Mouse (Mus musculus) cortical plate, adult 2 months (tissue): Measurements from ENCODE around the gene Smpdl3b. TPM values are rescaled to one million over a fixed set of nuclear protein-coding genes. Genes with fewer than 3 reads are reported as not detected.

Source experiments
- H3K27ac ChIP-seq: fragments of 200-500 bp; 2 replicates; pipeline ENCODE4 v1.5.1; 2012; ENCODE audit warnings: low read length, control low read depth, inconsistent platforms; ENCODE audit not compliant: insufficient read depth
- H3K4me1 ChIP-seq: fragments of 200-500 bp; 2 replicates; pipeline ENCODE4 v1.6.1; 2011; ENCODE audit warnings: low read length; ENCODE audit not compliant: control insufficient read depth, insufficient read depth
- H3K4me3 ChIP-seq: fragments of 200-500 bp; 2 replicates; pipeline ENCODE4 v1.5.1; 2011; ENCODE audit warnings: mild to moderate bottlenecking, low read length, control low read depth; ENCODE audit not compliant: insufficient read depth
- CTCF ChIP-seq: fragments of 200-500 bp; IDR thresholded peaks from 2 replicates; pipeline ENCODE4 v1.5.1; 2011; ENCODE audit warnings: mild to moderate bottlenecking, control low read depth, low read length; ENCODE audit not compliant: insufficient read depth; ENCODE audit errors: extremely low read depth
- POLR2A ChIP-seq: fragments of 200-500 bp; IDR thresholded peaks from 2 replicates; pipeline ENCODE4 v1.6.1; 2011; ENCODE audit warnings: mild to moderate bottlenecking, low read length, control low read depth; ENCODE audit not compliant: insufficient read depth; ENCODE audit errors: extremely low read depth
- polyA plus RNA-seq: library from polyadenylated mRNA; depleted of rRNA; stranded (reverse); fragments of >200 nt; gene quantifications from 2 replicates; pipeline ENCODE4 v1.2.3, GENCODE M21; 2012

The Smpdl3b gene
- polyA plus RNA-seq, 1 experiment, result 3.0 TPM

DNA sequence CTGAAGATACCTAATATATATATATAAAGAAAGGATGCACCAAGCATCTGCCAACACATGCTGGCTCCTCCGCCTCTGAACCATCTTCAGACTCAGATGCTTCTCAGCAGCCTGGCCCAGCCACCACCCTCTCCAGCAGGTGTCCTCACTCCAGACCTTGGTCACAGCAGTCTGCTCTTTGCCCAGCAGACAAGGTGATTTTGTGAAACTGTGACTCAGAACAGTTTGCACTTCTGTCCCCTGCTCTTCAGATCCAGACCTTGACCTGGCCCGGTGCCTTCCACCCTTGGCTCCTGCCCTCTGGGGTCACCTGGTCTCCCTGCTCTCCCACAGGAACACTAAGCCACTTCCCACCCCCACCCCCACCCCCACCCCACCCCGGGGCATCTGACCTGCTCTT, 21.2 kb downstream of the Smpdl3b start:
- no peak overlapping the region for H3K4me3 ChIP-seq
- TF ChIP-seq CTCF, result no peak
- TF ChIP-seq POLR2A, result no peak
- no peak overlapping the region for H3K27ac ChIP-seq
- H3K4me1 ChIP-seq, result no peaks in the 10 kb centered on the region

DNA sequence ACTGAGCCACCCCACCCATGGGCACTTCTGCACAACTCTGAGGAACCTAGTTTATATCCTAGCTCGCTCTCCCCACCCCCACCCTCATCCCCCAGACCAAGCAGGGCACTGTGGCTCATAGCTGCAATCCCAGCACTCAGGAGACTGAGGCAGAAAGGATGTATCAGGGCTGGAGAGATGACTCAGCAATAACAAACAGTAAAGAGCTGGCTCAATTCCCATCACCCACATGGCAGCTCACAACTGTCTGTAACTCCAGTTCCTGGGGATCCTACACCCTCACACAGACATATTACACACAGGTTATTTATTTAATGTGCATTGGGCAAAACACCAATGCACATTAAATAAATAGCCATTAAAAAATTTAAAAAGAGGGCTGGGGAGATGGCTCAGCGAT, 21.7 kb downstream of the Smpdl3b start:
- Histone ChIP-seq H3K27ac (no peak overlapping the region), H3K4me1 (no peaks in the 10 kb centered on the region), H3K4me3 (no peak overlapping the region)
- TF ChIP-seq POLR2A (no peak), CTCF (no peak)

DNA sequence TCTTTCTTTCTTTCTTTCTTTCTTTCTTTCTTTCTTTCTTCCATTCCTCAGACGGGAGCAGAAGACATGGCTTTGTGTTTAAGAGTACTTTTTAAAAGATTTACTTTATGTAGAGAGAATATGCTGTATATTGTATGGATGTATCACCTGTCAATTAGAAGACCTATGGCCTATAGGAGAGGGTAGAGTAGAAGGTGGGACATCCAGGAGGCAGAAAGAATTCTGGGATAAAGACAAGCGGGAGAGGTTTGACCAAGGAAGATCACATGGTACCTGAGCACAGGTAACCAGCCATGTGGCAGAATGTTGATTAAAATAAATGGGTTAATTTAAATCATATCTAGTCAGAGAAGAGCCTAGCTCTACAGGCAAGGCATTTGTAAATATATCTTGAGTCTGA, 22.3 kb downstream of the Smpdl3b start:
- Histone ChIP-seq H3K4me1 (no peaks in the 10 kb centered on the region), H3K4me3 (no peak overlapping the region), H3K27ac (no peak overlapping the region)
- TF ChIP-seq CTCF (no peak), POLR2A (no peak)

GRCm38 (mm10) chr4:132733071-132733770, 23.8 kb downstream of the Smpdl3b start:
- H3K27ac ChIP-seq, result no peak overlapping the region
- no peaks in the 10 kb centered on the region for H3K4me1 ChIP-seq
- no peak for TF ChIP-seq POLR2A
- TF ChIP-seq CTCF, result no peak

DNA sequence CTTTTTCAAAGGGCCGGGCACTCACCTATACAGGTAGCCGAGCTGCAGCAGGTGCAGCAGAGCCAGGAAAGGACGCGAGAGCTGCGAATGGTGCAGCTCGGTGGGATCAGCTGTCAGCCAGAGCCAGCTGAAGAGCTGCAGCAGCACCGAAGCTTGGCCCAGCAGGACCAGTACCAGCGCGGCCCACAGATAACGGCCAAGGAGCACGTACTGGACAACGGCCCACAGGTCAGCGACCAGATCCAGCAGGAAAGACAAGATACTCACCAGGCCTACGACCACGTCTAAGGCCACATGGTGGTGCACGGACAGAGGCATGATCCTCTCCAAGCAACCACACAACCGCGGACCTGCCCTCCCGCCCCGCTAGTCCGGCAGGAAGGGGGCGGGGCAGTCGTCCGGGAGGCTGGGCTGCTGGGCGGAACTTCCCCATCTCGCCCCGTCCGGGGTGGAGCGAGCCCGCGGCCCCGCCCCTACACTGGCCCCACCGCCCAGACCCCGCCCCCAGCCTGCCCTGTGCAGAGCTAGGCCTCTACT, 24.8 kb downstream of the Smpdl3b start, which contains the start of gene Xkr8:
Xkr8 (minus strand) TSS at position 399 of the 537 bp plus-strand sequence.
- TF ChIP-seq CTCF, result no peak
- TF ChIP-seq POLR2A, result no peak
- H3K27ac ChIP-seq, result no peak within 1 kb of the TSS
- no peaks in the 10 kb centered on the region for H3K4me1 ChIP-seq
- H3K4me3 ChIP-seq, result peak within 1 kb of the TSS; percentile 45

More at GRCm38 (mm10) chr4:132733071-132733770, 23.8 kb downstream of the Smpdl3b start:
- H3K4me3 ChIP-seq, result no peak overlapping the region

DNA sequence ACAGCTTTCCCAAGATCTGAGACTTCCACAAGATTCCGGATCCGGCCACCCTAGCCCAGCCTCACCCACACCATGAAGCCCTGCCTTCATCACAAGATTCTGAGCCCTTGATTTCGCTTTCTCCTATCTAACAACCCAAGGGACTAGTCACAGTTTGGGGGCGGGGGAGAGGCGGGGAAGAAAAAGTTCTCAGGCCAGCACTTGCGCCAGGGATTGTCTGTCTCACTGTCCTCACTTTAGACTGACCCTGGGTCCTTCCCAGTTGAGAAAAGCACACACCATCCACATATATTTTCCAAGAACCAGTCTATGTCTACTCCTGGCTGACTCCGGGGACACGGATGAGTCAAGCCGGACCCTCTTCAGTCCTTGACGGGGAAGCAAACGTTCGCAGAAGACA, 25.4 kb downstream of the Smpdl3b start:
- H3K27ac ChIP-seq, result no peak overlapping the region
- H3K4me3 ChIP-seq, result peak overlapping the region; percentile 45; the same call in 1 of the 2 replicates
- H3K4me1 ChIP-seq, result no peaks in the 10 kb centered on the region
- TF ChIP-seq CTCF (no peak), POLR2A (no peak)

DNA sequence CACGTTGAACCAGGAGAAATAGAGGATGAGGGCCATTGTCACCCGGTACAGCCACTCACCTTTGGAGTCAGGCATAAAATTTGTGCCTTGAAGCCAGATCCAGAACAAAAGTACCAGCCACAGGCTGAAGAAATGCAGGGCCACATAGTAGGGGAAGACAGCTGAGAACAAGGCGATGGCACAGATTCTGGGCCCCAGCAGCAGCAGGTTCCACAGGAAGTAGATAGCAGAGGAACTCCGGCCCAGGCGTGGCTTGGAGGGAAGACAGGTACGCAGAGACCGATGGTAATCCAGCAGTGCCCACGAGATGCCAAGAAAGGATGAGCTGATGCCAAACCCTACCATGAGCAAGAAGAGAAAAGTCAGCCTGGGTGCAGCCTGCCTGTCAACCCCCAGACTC, 28.8 kb downstream of the Smpdl3b start:
- TF ChIP-seq POLR2A, result no peak
- no peak for TF ChIP-seq CTCF
- Histone ChIP-seq H3K4me1 (no peaks in the 10 kb centered on the region), H3K27ac (no peak overlapping the region), H3K4me3 (no peak overlapping the region)

DNA sequence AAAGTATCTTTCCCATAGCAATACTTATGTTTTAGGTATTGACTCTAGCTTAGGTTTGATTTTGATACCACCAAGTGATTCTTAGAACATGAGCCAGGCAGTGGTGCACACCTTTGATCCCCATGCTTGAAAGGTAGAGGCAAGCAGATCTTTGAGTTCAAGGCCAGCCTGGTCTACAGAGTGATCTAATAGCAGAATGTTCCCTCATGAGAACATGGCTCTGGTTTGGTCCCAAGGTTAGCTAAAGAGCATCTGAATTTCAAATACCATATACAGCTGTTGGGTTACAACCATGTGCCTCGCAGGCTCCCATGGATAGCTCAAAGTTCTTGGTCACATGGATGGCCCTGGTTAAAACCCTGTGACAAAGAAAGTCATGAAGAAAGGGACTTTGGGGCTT, 38.8 kb downstream of the Smpdl3b start:
- no peak for TF ChIP-seq CTCF
- no peak for TF ChIP-seq POLR2A
- Histone ChIP-seq H3K4me3 (no peak overlapping the region), H3K4me1 (no peaks in the 10 kb centered on the region), H3K27ac (no peak overlapping the region)

- Histone ChIP-seq H3K4me1 (no peaks in the 10 kb centered on the region), H3K4me3 (no peak overlapping the region), H3K27ac (no peak overlapping the region)
- TF ChIP-seq CTCF (no peak), POLR2A (no peak)
Observed at GRCm38 (mm10) chr4:132713181-132713580, 43.9 kb downstream of the Smpdl3b start.

- Histone ChIP-seq H3K27ac (no peak overlapping the region), H3K4me3 (no peak overlapping the region), H3K4me1 (no peaks in the 10 kb centered on the region)
- TF ChIP-seq CTCF (no peak), POLR2A (no peak)
Observed at GRCm38 (mm10) chr4:132706885-132707284, 50.2 kb downstream of the Smpdl3b start.
